Mouse (Mus musculus) cerebellum, adult 18-20 months (tissue): Measurements from ENCODE around the gene Gm10220.
"Not testable (repeated sequence)": the region's sequence is repeated elsewhere in the genome, so short reads cannot be mapped to it uniquely, and the experiment has no call there.

Experiments
- DNase-seq, 2 experiments: peaks; one replicate each; pipeline ENCODE4 v3.0.0; 2021

Gene Gm10220

GRCm38 (mm10) chr5:26121321-26121720, at the start of gene Gm10220:
Gene Gm10220 (minus strand): TSS chr5:26121421.
- DNase-seq: not testable (repeated sequence)

- DNase-seq: no peak
These were observed 48.6 kb upstream of the Gm10220 start for GRCm38 (mm10) chr5:26169855-26170254.

GRCm38 (mm10) chr5:26165791-26166165, 44.6 kb upstream of the Gm10220 start:
- no peak for DNase-seq

GRCm38 (mm10) chr5:26165036-26165790, 44.0 kb upstream of the Gm10220 start:
- no peak for DNase-seq

GRCm38 (mm10) chr5:26157396-26158170, 36.4 kb upstream of the Gm10220 start:
- no peak for DNase-seq

GRCm38 (mm10) chr5:26142891-26143290, 21.7 kb upstream of the Gm10220 start:
- no peak for DNase-seq

GRCm38 (mm10) chr5:26105262-26105661, 16.0 kb downstream of the Gm10220 start, which contains the start of gene 5031410I06Rik:
Gene 5031410I06Rik (minus strand): TSS chr5:26105362.
- not testable (repeated sequence) for DNase-seq

- not testable (repeated sequence) for DNase-seq
These were observed 32.0 kb downstream of the Gm10220 start, which contains the start of gene Gm10471 for GRCm38 (mm10) chr5:26089191-26089590. Gene Gm10471 (minus strand): TSS chr5:26089291.

GRCm38 (mm10) chr5:26079023-26079422, 42.2 kb downstream of the Gm10220 start:
- not testable (repeated sequence) for DNase-seq

GRCm38 (mm10) chr5:26070716-26071115, 50.5 kb downstream of the Gm10220 start:
- no peak for DNase-seq
